Mouse (Mus musculus) hindbrain, embryonic 15.5 days (tissue): ENCODE results near the gene Gm28635. TPM values are rescaled to one million over a fixed set of nuclear protein-coding genes. Genes with fewer than 3 reads are reported as not detected.

Source experiments
- polyA plus RNA-seq: library from polyadenylated mRNA; unstranded; fragments of >200 nt; fragmentation: Nextera tagmentation; extraction: Ambion mirVana; gene quantifications from 2 replicates; pipeline ENCODE4 v1.2.1, GENCODE M21; 2015

Gene Gm28635
- polyA plus RNA-seq, 1 experiment from 2014 or later = not detected

Other genes starting within 250 kb of the Gm28635 start
- 17.2 and 19.6 TPM in 2 replicates for gene Tfpi, start 201.3 kb downstream of the Gm28635 start, polyA plus RNA-seq
- 32.6 and 32.7 TPM in 2 replicates for gene Ctnnd1, start 27.3 kb downstream of the Gm28635 start, polyA plus RNA-seq
- gene Btbd18, start 19.0 kb downstream of the Gm28635 start, polyA plus RNA-seq = 0.10 and 0.35 TPM in 2 replicates
- 195 and 212 TPM in 2 replicates for gene Selenoh, start 7.3 kb downstream of the Gm28635 start, polyA plus RNA-seq
- gene Med19, start 361 bp upstream of the Gm28635 start, polyA plus RNA-seq = 53.4 and 53.6 TPM in 2 replicates
- 293 and 294 TPM in 2 replicates for gene Tmx2, start 1.1 kb upstream of the Gm28635 start, polyA plus RNA-seq
- 18.3 and 19.0 TPM in 2 replicates for gene Zdhhc5, start 37.1 kb upstream of the Gm28635 start, polyA plus RNA-seq
- 20.7 and 22.4 TPM in 2 replicates for gene Clp1, start 49.3 kb upstream of the Gm28635 start, polyA plus RNA-seq
- 18.9 and 19.8 TPM in 2 replicates for gene Ypel4, start 56.0 kb upstream of the Gm28635 start, polyA plus RNA-seq
- 5.1 and 5.9 TPM in 2 replicates for gene Gm19426, start 65.6 kb upstream of the Gm28635 start, polyA plus RNA-seq
- gene Serping1, start 97.4 kb upstream of the Gm28635 start, polyA plus RNA-seq = 39.5 and 47.3 TPM in 2 replicates
- 23.2 and 26.7 TPM in 2 replicates for gene Ube2l6, start 120.8 kb upstream of the Gm28635 start, polyA plus RNA-seq
- gene Smtnl1, start 144.6 kb upstream of the Gm28635 start, polyA plus RNA-seq = not detected in 2 replicates
- gene Timm10, start 149.0 kb upstream of the Gm28635 start, polyA plus RNA-seq = 73.4 and 75.2 TPM in 2 replicates
- 2.3 and 2.4 TPM in 2 replicates for gene Slc43a1, start 160.8 kb upstream of the Gm28635 start, polyA plus RNA-seq
- gene Rtn4rl2, start 208.7 kb upstream of the Gm28635 start, polyA plus RNA-seq = 5.0 and 6.2 TPM in 2 replicates